Mouse (Mus musculus): ENCODE results near the gene Lrba.

Gene Lrba

DNA sequence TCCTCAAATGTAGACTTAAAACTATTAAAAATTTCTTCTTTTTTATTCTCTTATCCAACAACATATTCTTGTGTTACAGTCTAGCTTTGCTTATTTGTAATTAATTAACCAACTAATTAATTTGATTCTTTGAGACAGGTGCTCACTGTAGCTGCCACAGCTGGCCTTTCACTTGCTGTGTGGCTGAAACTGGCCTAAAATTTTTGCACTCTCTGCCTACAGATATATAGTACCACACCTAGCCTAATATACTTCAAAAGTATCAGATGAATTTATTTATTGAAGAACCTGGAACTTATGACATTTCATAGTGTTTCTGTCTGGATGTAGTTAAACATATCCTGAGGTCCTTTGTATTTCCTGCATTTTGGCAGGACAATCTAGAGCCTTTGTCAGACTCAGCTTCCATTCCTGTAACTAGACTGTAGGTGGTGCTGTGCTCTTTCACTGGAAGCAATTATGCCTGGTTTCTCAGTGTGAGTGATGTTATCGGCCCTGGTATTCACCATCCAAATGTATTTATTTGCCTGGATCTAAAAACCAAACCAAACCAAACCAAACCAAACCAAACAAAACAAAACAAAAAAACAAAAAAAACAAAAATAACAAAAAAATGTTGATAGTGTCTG, 43.7 kb downstream of the Lrba start:
- DNase-seq (ENCODE audit: low spot score) = no peak

GRCm38 (mm10) chr3:86275651-86276050, 51.2 kb downstream of the Lrba start:
- DNase-seq (ENCODE audit: low spot score) = no peak

DNA sequence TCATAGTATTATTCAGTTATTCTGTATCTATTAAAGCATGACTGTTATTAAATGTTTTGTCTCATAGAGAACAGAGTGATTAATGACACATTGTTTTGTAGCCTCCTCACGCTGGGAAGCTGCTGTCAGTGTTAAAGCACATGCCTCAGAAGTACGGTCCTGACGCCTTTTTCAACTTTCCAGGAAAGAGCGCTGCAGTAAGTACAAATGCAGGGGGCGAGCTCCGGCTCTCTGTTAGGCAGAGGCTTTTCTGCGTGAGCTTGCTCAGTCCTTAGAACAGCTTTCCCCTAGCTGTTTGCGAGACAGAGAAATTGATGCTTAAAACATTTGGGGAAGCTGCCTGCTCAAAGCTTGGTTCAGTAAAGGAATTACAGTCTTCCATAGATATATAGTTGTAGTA, 66.8 kb downstream of the Lrba start:
- no peak for DNase-seq (ENCODE audit: low spot score)

DNA sequence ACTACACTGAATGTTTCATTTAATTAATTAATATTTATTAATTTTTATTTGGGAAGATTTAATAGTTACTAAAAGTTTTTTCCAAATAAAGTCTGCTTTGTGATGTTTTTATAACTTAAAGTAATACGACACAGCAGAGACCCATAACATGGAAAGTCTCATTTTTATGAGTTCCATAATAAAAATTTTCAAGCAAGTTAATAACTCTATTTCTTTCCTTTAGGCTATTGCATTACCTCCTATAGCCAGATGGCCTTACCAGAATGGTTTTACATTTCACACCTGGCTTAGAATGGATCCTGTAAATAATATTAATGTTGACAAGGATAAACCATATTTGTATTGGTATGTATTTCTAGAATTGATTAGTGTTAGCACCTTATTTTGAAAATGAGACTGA, 70.4 kb downstream of the Lrba start:
- no peak for DNase-seq (ENCODE audit: low spot score)

DNA sequence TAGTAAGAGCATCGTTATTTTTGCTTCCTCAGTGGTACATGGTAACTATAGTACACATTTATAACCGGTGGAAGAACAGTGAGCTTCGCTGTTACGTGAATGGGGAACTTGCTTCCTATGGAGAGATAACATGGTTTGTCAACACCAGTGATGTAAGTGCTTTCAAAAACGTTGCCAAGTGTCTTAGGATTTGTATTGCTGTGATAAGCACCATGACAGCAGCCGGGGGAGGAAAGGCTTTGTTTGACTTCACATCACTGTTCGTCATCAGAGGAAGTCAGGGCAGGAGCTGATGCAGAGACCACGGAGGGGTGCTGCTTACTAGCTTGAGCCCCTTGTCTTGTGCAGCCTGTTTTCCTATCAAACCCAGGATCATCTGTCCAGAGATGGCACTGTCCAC, 71.7 kb downstream of the Lrba start:
- DNase-seq (ENCODE audit: low spot score) = no peak

DNA sequence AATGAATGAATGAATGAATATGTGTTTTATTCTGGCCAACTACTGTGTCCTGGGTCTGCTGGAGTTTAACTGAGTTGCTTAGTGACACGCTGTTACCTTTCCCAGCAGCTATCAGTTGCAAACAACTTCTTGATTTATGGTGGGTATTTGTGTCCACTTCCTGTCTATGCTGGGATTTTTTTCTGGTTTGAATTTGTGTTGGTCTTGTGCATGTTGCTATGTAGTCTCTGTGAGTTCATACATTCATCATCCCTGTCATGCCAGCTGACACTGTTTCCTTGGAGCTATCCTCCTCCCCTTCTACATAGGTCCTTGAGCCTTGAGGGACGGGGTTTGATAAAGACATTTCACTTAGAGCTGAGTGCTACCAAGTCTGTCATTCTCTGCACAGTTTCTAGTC, 84.4 kb downstream of the Lrba start:
- DNase-seq (ENCODE audit: low spot score) = no peak

GRCm38 (mm10) chr3:86310216-86310615, 85.7 kb downstream of the Lrba start:
- no peak for DNase-seq (ENCODE audit: low spot score)

DNA sequence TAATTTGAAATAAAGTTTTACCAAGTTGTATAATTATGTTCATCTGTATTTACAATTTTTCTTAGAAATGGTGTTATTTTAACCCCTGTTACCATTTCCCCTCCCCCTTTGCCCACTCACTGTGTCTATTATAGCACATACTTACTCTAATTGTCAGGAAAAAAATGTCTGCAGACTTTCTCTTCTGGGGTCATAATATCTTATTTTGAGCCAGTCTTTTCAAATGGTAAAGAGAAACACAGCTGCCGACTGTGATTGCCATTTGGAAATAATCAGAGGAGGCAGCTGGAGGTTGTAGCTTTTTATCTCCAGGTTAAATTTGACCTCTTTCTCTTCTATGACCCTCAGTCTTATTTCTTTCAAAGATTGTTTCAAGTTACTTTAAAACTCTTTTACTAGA, 86.9 kb downstream of the Lrba start:
- DNase-seq (ENCODE audit: low spot score) = no peak

GRCm38 (mm10) chr3:86317636-86318035, 93.2 kb downstream of the Lrba start:
- DNase-seq (ENCODE audit: low spot score) = no peak

DNA sequence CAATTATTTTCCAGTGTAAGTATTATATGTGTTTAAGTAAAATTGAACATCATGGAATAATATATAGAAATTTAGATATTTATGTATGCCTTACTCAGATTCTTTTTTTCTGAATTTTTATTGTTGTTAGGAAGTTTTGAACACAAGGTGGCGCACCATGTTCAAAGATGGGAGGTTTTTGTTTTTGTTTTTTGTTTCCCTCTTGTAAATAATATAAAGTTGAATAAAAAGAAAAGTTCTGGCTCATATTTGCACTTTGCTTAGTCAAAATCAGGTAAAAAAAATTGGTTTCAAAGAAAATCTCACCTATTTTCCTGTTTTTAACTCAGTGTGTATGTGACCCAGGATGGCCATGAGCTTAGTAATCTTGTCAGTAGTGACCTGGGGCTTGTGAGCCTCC, 104.1 kb downstream of the Lrba start:
- DNase-seq (ENCODE audit: low spot score) = peak; percentile 34

- no peak for DNase-seq (ENCODE audit: low spot score)
These were observed 118.8 kb downstream of the Lrba start for GRCm38 (mm10) chr3:86343261-86343660.

- DNase-seq (ENCODE audit: low spot score) = no peak
These were observed 138.0 kb downstream of the Lrba start for GRCm38 (mm10) chr3:86362486-86362885.

- DNase-seq (ENCODE audit: low spot score) = no peak
These were observed 147.0 kb downstream of the Lrba start for GRCm38 (mm10) chr3:86371466-86371865.

DNA sequence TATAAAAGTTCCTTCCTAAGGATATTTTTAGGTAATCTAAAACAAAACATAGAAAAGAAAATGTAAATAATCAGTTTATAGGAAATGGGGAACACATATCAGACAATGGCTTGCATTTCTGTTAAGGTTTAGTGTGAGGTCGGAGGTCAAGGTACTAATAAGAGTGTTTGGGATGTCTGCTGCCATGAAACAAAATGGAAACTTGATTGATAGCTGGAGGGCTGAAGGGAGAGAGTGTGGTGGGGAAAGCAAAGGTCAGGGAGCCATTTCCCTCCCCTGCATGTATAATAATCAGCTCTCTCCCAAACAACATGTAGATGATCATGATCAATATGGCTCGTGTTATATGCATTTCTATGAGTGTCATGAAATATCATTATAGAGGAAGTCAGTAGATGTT, 150.8 kb downstream of the Lrba start:
- no peak for DNase-seq (ENCODE audit: low spot score)

- DNase-seq (ENCODE audit: low spot score) = no peak
These were observed 158.1 kb downstream of the Lrba start for GRCm38 (mm10) chr3:86382557-86382956.

GRCm38 (mm10) chr3:86385047-86385446, 160.6 kb downstream of the Lrba start:
- no peak for DNase-seq (ENCODE audit: low spot score)

- DNase-seq (ENCODE audit: low spot score) = no peak
These were observed 161.8 kb downstream of the Lrba start for GRCm38 (mm10) chr3:86386246-86386645.

DNA sequence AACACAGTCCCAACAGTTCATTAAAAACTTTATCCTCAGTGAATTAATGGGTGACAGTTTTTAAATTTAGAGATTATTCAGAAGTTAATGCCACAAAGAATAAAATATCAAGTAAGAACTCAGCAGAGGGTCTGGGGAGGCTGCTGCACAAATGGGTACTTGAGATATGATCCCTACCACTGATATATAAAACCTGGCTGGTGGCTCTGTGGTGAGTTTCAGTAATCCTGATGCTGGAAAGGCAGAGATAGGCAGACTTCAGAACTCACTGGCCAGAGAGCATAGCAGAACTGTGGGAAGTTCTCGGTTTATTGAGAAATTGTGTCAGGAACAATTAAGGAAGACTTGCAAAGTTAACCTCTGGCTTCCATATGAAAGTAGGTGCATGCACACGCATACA, 199.3 kb downstream of the Lrba start:
- DNase-seq (ENCODE audit: low spot score) = peak; percentile 23

- peak; percentile 11 for DNase-seq (ENCODE audit: low spot score)
These were observed 202.3 kb downstream of the Lrba start for GRCm38 (mm10) chr3:86426733-86427132.

DNA sequence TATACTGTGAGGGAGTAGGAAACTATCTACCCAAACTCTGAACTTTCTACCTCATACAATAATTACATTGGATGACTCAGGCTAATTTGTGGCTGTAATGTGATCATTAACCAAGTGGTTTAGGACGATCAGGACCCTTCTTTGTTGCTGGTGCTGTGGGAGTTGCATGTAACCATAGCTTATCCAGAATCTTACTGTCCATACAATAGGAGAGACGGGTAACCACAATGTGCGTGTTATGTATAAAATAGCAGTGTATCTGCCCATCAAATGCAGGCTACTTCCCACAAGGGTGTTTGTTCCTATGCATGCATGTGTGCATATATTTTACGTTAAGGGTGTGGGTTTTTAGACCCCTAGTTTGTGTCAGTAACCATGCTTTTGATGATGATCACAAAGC, 219.0 kb downstream of the Lrba start:
- no peak for DNase-seq (ENCODE audit: low spot score)

GRCm38 (mm10) chr3:86451211-86451610, 226.7 kb downstream of the Lrba start:
- no peak for DNase-seq (ENCODE audit: low spot score)

DNA sequence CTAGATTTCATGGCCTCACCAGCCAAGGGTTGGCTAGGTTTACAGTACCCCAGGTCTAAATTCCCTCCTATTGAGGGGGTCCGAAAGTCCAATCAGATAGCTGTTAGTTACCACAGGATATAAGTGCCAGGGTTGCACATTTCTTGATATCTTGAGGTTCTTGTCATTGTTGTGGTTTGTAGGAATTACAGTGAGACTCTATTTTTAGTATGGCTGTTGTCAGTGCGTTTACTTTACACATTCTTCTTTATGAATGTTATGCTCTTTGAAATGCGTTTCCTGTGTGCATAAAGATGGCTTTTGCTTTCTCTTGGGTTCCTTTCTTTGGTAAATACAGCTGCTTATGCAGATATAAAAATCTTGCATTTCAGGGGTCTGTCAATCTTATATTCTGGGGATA, 237.1 kb downstream of the Lrba start:
- DNase-seq (ENCODE audit: low spot score) = no peak

DNA sequence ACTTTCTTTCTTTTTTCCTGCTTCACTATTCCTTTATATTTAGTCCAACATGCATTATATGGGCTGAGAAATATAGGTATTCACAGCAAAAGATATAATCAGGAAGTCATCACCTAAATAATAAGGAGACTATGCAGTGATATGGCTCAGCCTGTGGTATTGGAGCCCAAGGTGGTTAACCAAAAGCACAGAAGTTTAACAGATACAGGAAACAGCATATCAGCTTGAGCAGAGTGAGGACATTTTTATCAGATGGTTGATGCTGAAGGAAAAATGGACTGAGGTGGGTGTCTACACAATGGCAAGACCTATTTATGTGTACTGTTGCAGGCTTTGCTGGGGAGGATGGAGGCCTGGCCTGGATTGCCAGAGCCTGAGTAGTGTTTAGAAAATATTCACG, 265.5 kb downstream of the Lrba start:
- no peak for DNase-seq (ENCODE audit: low spot score)

GRCm38 (mm10) chr3:86500586-86500985, 276.1 kb downstream of the Lrba start:
- DNase-seq (ENCODE audit: low spot score) = no peak
